Mouse (Mus musculus): ENCODE measurements around the gene Cntfr.

DNA sequence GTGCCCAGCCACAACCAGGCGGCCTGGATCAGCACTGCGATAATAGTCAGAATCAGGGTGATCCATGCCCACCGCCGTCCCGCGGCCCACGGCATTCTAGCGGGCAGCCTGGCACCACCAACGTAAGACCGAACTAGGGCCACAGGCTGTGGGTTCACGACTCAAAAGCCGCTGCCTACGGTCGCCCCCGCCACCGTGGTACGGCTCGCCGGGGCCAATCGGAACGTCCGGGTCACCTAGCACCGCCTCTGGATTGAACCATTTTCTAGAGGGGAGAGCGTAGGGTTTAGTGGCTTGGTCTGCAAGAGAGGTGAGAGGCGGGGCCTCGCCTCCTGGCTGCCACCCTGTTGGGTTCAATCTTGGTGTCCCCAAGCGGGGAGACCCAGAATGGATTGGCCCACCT is 44.3 kb upstream of the Cntfr start:
- no peak for TF ChIP-seq CTCF (IDR thresholded peaks at IDR 0.05; ENCODE audit: low read depth, low read length)
- no peak for TF ChIP-seq POLR2AphosphoS5 (IDR thresholded peaks at IDR 0.05; ENCODE audit: insufficient replicate concordance, low read depth, low read length)
- no peak for TF ChIP-seq GATA1 (IDR thresholded peaks at IDR 0.05; ENCODE audit: borderline replicate concordance, low read length)
- TF ChIP-seq TAL1 (conservative IDR thresholded peaks at IDR 0.05; ENCODE audit: low read depth, low read length), result no peak
